Mouse (Mus musculus): ENCODE results near the gene A930004D18Rik. TPM values are rescaled to one million over a fixed set of nuclear protein-coding genes. Genes with fewer than 3 reads are reported as not detected.

The A930004D18Rik gene
- polyA plus RNA-seq, 1 experiment from 2014 or later, result 16.4 TPM

GRCm38 (mm10) chr2:18059063-18059462 is 21.5 kb upstream of the A930004D18Rik start:
- no peak overlapping the region for H3K4me3 ChIP-seq
- peaks cover 14% of the 10 kb centered on the region for H3K4me1 ChIP-seq
- H3K36me3 ChIP-seq, result no peaks in the 10 kb centered on the region
- H3K27me3 ChIP-seq, result no peaks in the 10 kb centered on the region
- H3K9me3 ChIP-seq, result no peaks in the 10 kb centered on the region
- no peak for ATAC-seq (ENCODE audit: insufficient number of reproducible peaks, insufficient read depth, low FRiP score, low TSS enrichment)
- no peak overlapping the region for H3K27ac ChIP-seq
- 30% methylated on average over 2 of the region's 2 CpGs for WGBS
- peak overlapping the region; percentile 7; the same call in 1 of the 2 replicates for H3K4me2 ChIP-seq (replicated peaks)
- H3K9ac ChIP-seq, result no peak overlapping the region

GRCm38 (mm10) chr2:18058146-18058708 is 20.7 kb upstream of the A930004D18Rik start:
- Histone ChIP-seq H3K9me3 (no peaks in the 10 kb centered on the region), H3K27ac (peak overlapping the region; percentile 100), H3K27me3 (no peaks in the 10 kb centered on the region), H3K4me3 (peak overlapping the region; percentile 52), H3K36me3 (no peaks in the 10 kb centered on the region), H3K4me1 (peaks cover 22% of the 10 kb centered on the region), H3K9ac (peak overlapping the region; percentile 95), H3K4me2 (replicated peaks) (peak overlapping the region; percentile 96)
- ATAC-seq (ENCODE audit: insufficient number of reproducible peaks, insufficient read depth, low FRiP score, low TSS enrichment), result no peak
- 12% methylated on average over 9 of the region's 9 CpGs for WGBS

- Histone ChIP-seq H3K36me3 (no peaks in the 10 kb centered on the region), H3K4me3 (peak overlapping the region; percentile 52), H3K9ac (peak overlapping the region; percentile 95), H3K4me1 (peaks cover 23% of the 10 kb centered on the region), H3K9me3 (no peaks in the 10 kb centered on the region), H3K27me3 (no peaks in the 10 kb centered on the region), H3K4me2 (replicated peaks) (peak overlapping the region; percentile 96), H3K27ac (peak overlapping the region; percentile 100)
- no peak for ATAC-seq (ENCODE audit: insufficient number of reproducible peaks, insufficient read depth, low FRiP score, low TSS enrichment)
- under 1% methylated on average over 48 of the region's 48 CpGs for WGBS
Measured at GRCm38 (mm10) chr2:18057336-18058145, 20.0 kb upstream of the A930004D18Rik start.

GRCm38 (mm10) chr2:18056786-18057255 is 19.3 kb upstream of the A930004D18Rik start:
- Histone ChIP-seq H3K4me3 (peak overlapping the region; percentile 52), H3K36me3 (no peaks in the 10 kb centered on the region), H3K9ac (peak overlapping the region; percentile 95), H3K4me1 (peaks cover 26% of the 10 kb centered on the region), H3K4me2 (replicated peaks) (peak overlapping the region; percentile 96), H3K27ac (peak overlapping the region; percentile 100), H3K27me3 (no peaks in the 10 kb centered on the region), H3K9me3 (no peaks in the 10 kb centered on the region)
- peak; percentile 98 for ATAC-seq (ENCODE audit: insufficient number of reproducible peaks, insufficient read depth, low FRiP score, low TSS enrichment)
- under 1% methylated on average over 45 of the region's 50 CpGs for WGBS

- Histone ChIP-seq H3K36me3 (no peaks in the 10 kb centered on the region), H3K4me1 (peaks cover 32% of the 10 kb centered on the region), H3K27ac (peak overlapping the region; percentile 100), H3K27me3 (no peaks in the 10 kb centered on the region), H3K4me3 (peak overlapping the region; percentile 52), H3K9me3 (no peaks in the 10 kb centered on the region), H3K9ac (peak overlapping the region; percentile 95), H3K4me2 (replicated peaks) (peak overlapping the region; percentile 96)
- ATAC-seq (ENCODE audit: insufficient number of reproducible peaks, insufficient read depth, low FRiP score, low TSS enrichment), result peak; percentile 93
- WGBS, result under 1% methylated on average over 57 of the region's 66 CpGs
Measured at GRCm38 (mm10) chr2:18055929-18056785, 18.6 kb upstream of the A930004D18Rik start.

GRCm38 (mm10) chr2:18055016-18055928 is 17.7 kb upstream of the A930004D18Rik start, which contains the start of gene Mllt10:
Gene Mllt10, plus strand, starts transcription at chr2:18055237.
- Histone ChIP-seq H3K9ac (peak within 1 kb of the TSS; percentile 95), H3K4me3 (peak within 1 kb of the TSS; percentile 52), H3K27me3 (no peaks in the 10 kb centered on the region), H3K27ac (peak within 1 kb of the TSS; percentile 100), H3K4me1 (peaks cover 34% of the 10 kb centered on the region), H3K36me3 (no peaks in the 10 kb centered on the region), H3K9me3 (no peaks in the 10 kb centered on the region), H3K4me2 (replicated peaks) (peak within 1 kb of the TSS; percentile 96)
- under 1% methylated on average over 20 of the region's 20 CpGs for WGBS
- ATAC-seq (ENCODE audit: insufficient number of reproducible peaks, insufficient read depth, low FRiP score, low TSS enrichment), result no peak

GRCm38 (mm10) chr2:18053951-18054530 is 16.5 kb upstream of the A930004D18Rik start:
- no peak for ATAC-seq (ENCODE audit: insufficient number of reproducible peaks, insufficient read depth, low FRiP score, low TSS enrichment)
- Histone ChIP-seq H3K36me3 (no peaks in the 10 kb centered on the region), H3K27ac (peak overlapping the region; percentile 100), H3K9me3 (no peaks in the 10 kb centered on the region), H3K4me1 (peaks cover 38% of the 10 kb centered on the region), H3K9ac (no peak overlapping the region; the same call in 1 of the 2 replicates), H3K27me3 (no peaks in the 10 kb centered on the region), H3K4me2 (replicated peaks) (no peak overlapping the region; the same call in 1 of the 2 replicates), H3K4me3 (no peak overlapping the region)
- WGBS, result 11% methylated on average over 2 of the region's 2 CpGs

- H3K9me3 ChIP-seq, result no peaks in the 10 kb centered on the region
- H3K4me2 ChIP-seq (replicated peaks), result no peak overlapping the region; the same call in 1 of the 2 replicates
- no peaks in the 10 kb centered on the region for H3K36me3 ChIP-seq
- H3K4me1 ChIP-seq, result peaks cover 33% of the 10 kb centered on the region
- H3K27me3 ChIP-seq, result no peaks in the 10 kb centered on the region
- H3K27ac ChIP-seq, result 0 out of 2 replicates have a peak overlapping the region, but pooled peaks have one; percentile 100
- H3K9ac ChIP-seq, result no peak overlapping the region
- no peak for ATAC-seq (ENCODE audit: insufficient number of reproducible peaks, insufficient read depth, low FRiP score, low TSS enrichment)
- WGBS, result 13% methylated on average over 1 of the region's 1 CpGs
- no peak overlapping the region for H3K4me3 ChIP-seq
Measured at GRCm38 (mm10) chr2:18053243-18053950, 15.9 kb upstream of the A930004D18Rik start.

GRCm38 (mm10) chr2:18052581-18052980 is 15.0 kb upstream of the A930004D18Rik start:
- peaks cover 33% of the 10 kb centered on the region for H3K4me1 ChIP-seq
- H3K27me3 ChIP-seq, result no peaks in the 10 kb centered on the region
- 33% methylated on average over 3 of the region's 3 CpGs for WGBS
- H3K36me3 ChIP-seq, result no peaks in the 10 kb centered on the region
- H3K4me3 ChIP-seq, result no peak overlapping the region
- H3K9ac ChIP-seq, result no peak overlapping the region
- no peak overlapping the region for H3K27ac ChIP-seq
- no peak for ATAC-seq (ENCODE audit: insufficient number of reproducible peaks, insufficient read depth, low FRiP score, low TSS enrichment)
- H3K4me2 ChIP-seq (replicated peaks), result no peak overlapping the region
- no peaks in the 10 kb centered on the region for H3K9me3 ChIP-seq

GRCm38 (mm10) chr2:18051831-18052170 is 14.3 kb upstream of the A930004D18Rik start:
- H3K4me2 ChIP-seq (replicated peaks), result peak overlapping the region; percentile 79
- H3K4me1 ChIP-seq, result peaks cover 33% of the 10 kb centered on the region
- ATAC-seq (ENCODE audit: insufficient number of reproducible peaks, insufficient read depth, low FRiP score, low TSS enrichment), result no peak
- no peaks in the 10 kb centered on the region for H3K9me3 ChIP-seq
- H3K27ac ChIP-seq, result 0 out of 2 replicates have a peak overlapping the region, but pooled peaks have one; percentile 100
- no peaks in the 10 kb centered on the region for H3K27me3 ChIP-seq
- WGBS, result 34% methylated on average over 3 of the region's 3 CpGs
- no peaks in the 10 kb centered on the region for H3K36me3 ChIP-seq
- H3K9ac ChIP-seq, result peak overlapping the region; percentile 37; the same call in 1 of the 2 replicates
- 0 out of 2 replicates have a peak overlapping the region, but pooled peaks have one; percentile 5 for H3K4me3 ChIP-seq
